In genomic region chr15:4375031-4375422, GRCm38 (mm10) we compare ENCODE assay signal across 9 mouse cellular contexts. TPM values are rescaled to one million over a fixed set of nuclear protein-coding genes. Genes with fewer than 3 reads are reported as not detected.
DNase-seq lines count a peak whose midpoint lies in the region; ATAC-seq and TF ChIP-seq lines count a peak whose summit lies in the region.
"Had no signal": no experiment of that assay in that cellular context is flagged by ENCODE, and none has a peak within 500 bp of the region (broad histone marks: within the 10 kb centered on the region; RNA-seq: fewer than 3 reads in every experiment).

No protein-coding gene starts in this region.

- no peak for TF ChIP-seq CTCF in gastrocnemius, adult 2 months (IDR thresholded peaks at IDR 0.05)
- TF ChIP-seq CTCF in CH12.LX (conservative IDR thresholded peaks at IDR 0.05 in 1 of 2, IDR thresholded peaks at IDR 0.05 in 1 of 2; ENCODE audit: low read depth in 2 of 2, low read length in 2 of 2) = no peak
- TF ChIP-seq CTCF in liver, postnatal 0 days (IDR thresholded peaks at IDR 0.05; ENCODE audit: low read depth) = no peak

- H3K9ac ChIP-seq in CH12.LX (ENCODE audit: insufficient read depth, low read depth) = no peak overlapping the region
- peak overlapping the region; percentile 72 for H3K9ac ChIP-seq in forebrain, embryonic 16.5 days (replicated peaks; ENCODE audit: low read depth, low read length)
- no peak overlapping the region for H3K9ac ChIP-seq in liver, postnatal 0 days (replicated peaks)

- no peak overlapping the region for H3K27ac ChIP-seq in gastrocnemius, adult 2 months
- H3K27ac ChIP-seq in CH12.LX (ENCODE audit: insufficient read depth, low read depth) = no peak overlapping the region
- H3K27ac ChIP-seq in forebrain, embryonic 16.5 days (ENCODE audit: low read length) = no peak overlapping the region
- H3K27ac ChIP-seq in liver, postnatal 0 days (ENCODE audit: low read depth) = no peak overlapping the region

- peaks cover 0 to 4% of the 10 kb centered on the region in 2 experiments; a peak in 2 of 4 replicates for H3K4me1 ChIP-seq in CH12.LX (ENCODE audit: control insufficient read depth in 1 of 2, insufficient read depth in 2 of 2)
- peaks cover 16% of the 10 kb centered on the region; the same call in 1 of the 2 replicates for H3K4me1 ChIP-seq in forebrain, embryonic 16.5 days (replicated peaks; ENCODE audit: control insufficient read depth, insufficient read depth, low read length)
- no peaks in the 10 kb centered on the region for H3K4me1 ChIP-seq in liver, postnatal 0 days (ENCODE audit: insufficient read depth)

- 7% methylated on average over 6 of the region's 6 CpGs for WGBS in forebrain, embryonic 16.5 days
- 27% methylated on average over 6 of the region's 6 CpGs for WGBS in liver, postnatal 0 days (ENCODE audit: insufficient replicate concordance)

- peak; percentile 1 for ATAC-seq in forebrain, embryonic 16.5 days
- no peak for ATAC-seq in liver, postnatal 0 days
- no peak for ATAC-seq in erythroblast, adult 5-6 weeks (replicated peaks; ENCODE audit: low FRiP score, poor library complexity, severe bottlenecking)

- no peaks in the 10 kb centered on the region for H3K36me3 ChIP-seq in CH12.LX (replicated peaks in 1 of 2; ENCODE audit: control insufficient read depth in 1 of 2, insufficient read depth in 1 of 2, low read length in 1 of 2)
- no peaks in the 10 kb centered on the region for H3K36me3 ChIP-seq in forebrain, embryonic 16.5 days (ENCODE audit: control insufficient read depth, insufficient read depth)
- H3K36me3 ChIP-seq in liver, postnatal 0 days (replicated peaks; ENCODE audit: insufficient read depth, low read length) = no peaks in the 10 kb centered on the region

- in situ Hi-C loops in CH12.LX (cut with MboI; ENCODE audit: low pct_ligation_motif_present, low pct_unique_long_range_greater_than_20kb, low sequenced_read_pairs) = no loop called here

- intact Hi-C loops in gastrocnemius, adult 2 months (cut with DNase I) = no loop called here

- H3K4me2 ChIP-seq in CH12.LX (ENCODE audit: insufficient read depth, low read depth, poor library complexity, severe bottlenecking) = peak overlapping the region; percentile 71
- peak overlapping the region; percentile 74 for H3K4me2 ChIP-seq in forebrain, embryonic 16.5 days (ENCODE audit: low read length)
- peak overlapping the region; percentile 32; the same call in 1 of the 2 replicates for H3K4me2 ChIP-seq in liver, postnatal 0 days (ENCODE audit: low read depth, low read length)

- no peak for TF ChIP-seq POLR2A in CH12.LX (IDR thresholded peaks at IDR 0.05; ENCODE audit: low read depth, low read length)

- peak overlapping the region; percentile 60 for H3K4me3 ChIP-seq in gastrocnemius, adult 2 months
- no peak overlapping the region for H3K4me3 ChIP-seq in CH12.LX (replicated peaks in 1 of 3; ENCODE audit: low read depth in 2 of 3, low read length in 2 of 3, poor library complexity in 1 of 3)
- peak overlapping the region; percentile 65 for H3K4me3 ChIP-seq in forebrain, embryonic 16.5 days (replicated peaks; ENCODE audit: low read length)
- H3K4me3 ChIP-seq in liver, postnatal 0 days (ENCODE audit: low read depth, low read length) = no peak overlapping the region

- no peaks in the 10 kb centered on the region for H3K9me3 ChIP-seq in CH12.LX (replicated peaks; ENCODE audit: low read length)
- H3K9me3 ChIP-seq in forebrain, embryonic 16.5 days (ENCODE audit: control insufficient read depth, low read length) = no peaks in the 10 kb centered on the region
- H3K9me3 ChIP-seq in liver, postnatal 0 days (ENCODE audit: low read length) = no peaks in the 10 kb centered on the region

- H3K79me2 ChIP-seq in CH12.LX (replicated peaks; ENCODE audit: control insufficient read depth, extremely low read depth, insufficient read depth, poor library complexity, severe bottlenecking) = no peaks in the 10 kb centered on the region

- no peak for DNase-seq in gastrocnemius, adult 2 months
- no peak for DNase-seq in gastrocnemius, adult 8-10 months (ENCODE audit: low spot score in 2 of 2)
- no peak for DNase-seq in CH12.LX (ENCODE audit: extremely low read depth)
- DNase-seq in liver, postnatal 0 days = no peak
- DNase-seq in adrenal gland, postnatal 36 days = no peak
- DNase-seq in adrenal gland, postnatal 10 days = no peak
- DNase-seq: B cell, adult 2 months had no signal

- dilution Hi-C loops in CH12.LX (cut with MboI; ENCODE audit: extremely low pct_ligation_motif_present, extremely low pct_unique_long_range_greater_than_20kb, low sequenced_read_pairs) = no loop called here

- TF ChIP-seq EP300 in CH12.LX (IDR thresholded peaks at IDR 0.05; ENCODE audit: low read length) = no peak
- no peak for TF ChIP-seq EP300 in liver, postnatal 0 days (IDR thresholded peaks at IDR 0.05; ENCODE audit: low read depth)

- no peaks in the 10 kb centered on the region for H3K27me3 ChIP-seq in CH12.LX (replicated peaks)
- H3K27me3 ChIP-seq in forebrain, embryonic 16.5 days (replicated peaks; ENCODE audit: control insufficient read depth, insufficient read depth, low read length) = no peaks in the 10 kb centered on the region
- peaks cover 6% of the 10 kb centered on the region; the same call in 1 of the 2 replicates for H3K27me3 ChIP-seq in liver, postnatal 0 days (ENCODE audit: insufficient read depth, low read length)

- no peak for TF ChIP-seq RAD21 in CH12.LX (IDR thresholded peaks at IDR 0.05; ENCODE audit: low read depth, low read length)

TF ChIP-seq in CH12.LX, 34 proteins besides CTCF, POLR2A, EP300 and RAD21:
- no peak for TF ChIP-seq USF2 (conservative IDR thresholded peaks at IDR 0.05; ENCODE audit: low read depth, low read length)
TF ChIP-seq in CH12.LX: peak in this region for 0.

RNA-seq across cellular contexts. Expression of gene Plcxd3, which starts 0.3 kb away (rescaled TPM):
- total RNA-seq in gastrocnemius, adult 2 months (2021) = under 1 TPM; 0.20 to 0.33 TPM
- under 1 TPM in 3 of 4 experiments, not detected in 1; 0.12 to 0.40 (median 0.21) TPM for total RNA-seq in gastrocnemius, adult 8-10 months (2022)
- total RNA-seq in CH12.LX (2012; rRNA removed) (0.08 TPM in 2 replicates), CH12.LX (2014; rRNA removed) (not detected in 2 replicates)
- not detected in 2 replicates for polyA plus RNA-seq in CH12.LX (2012; ENCODE audit: insufficient read length, low read depth)
- polyA plus RNA-seq in forebrain, embryonic 16.5 days (2015; fragmentation: Nextera tagmentation; extraction: Ambion mirVana) = 34.9 and 52.5 TPM in 2 replicates
- polyA plus RNA-seq in liver, postnatal 0 days (2015; fragmentation: Nextera tagmentation; extraction: Ambion mirVana) = 0.07 and 0.11 TPM in 2 replicates
- total RNA-seq in adrenal gland, postnatal 36 days (2021) = 1 to 10 TPM; 1.8 to 2.2 TPM
- total RNA-seq in adrenal gland, postnatal 10 days (2021) = 1 to 10 TPM; 2.3 to 5.7 TPM
- not detected in 2 replicates for total RNA-seq in erythroblast, adult 5-6 weeks (2015; ENCODE audit: low replicate concordance)
- not detected in 2 replicates for total RNA-seq in erythroblast, adult 5-6 weeks (2017; ENCODE audit: low replicate concordance)

Comparison
In these comparisons a context has a peak if more than half of its experiments do, and no peak if none do; other contexts are left out.
1. H3K4me3 ChIP-seq: peak in gastrocnemius, adult 2 months (single experiment) and forebrain, embryonic 16.5 days (single experiment); none in CH12.LX (0 of 3) and liver, postnatal 0 days (single experiment).
2. Peak in every context shown above with its lines, with median percentiles within 50 percentile points of each other: H3K4me2 ChIP-seq.